Mouse (Mus musculus) neural tube, embryonic 12.5 days (tissue): Measurements from ENCODE around the gene Aspn. TPM values are rescaled to one million over a fixed set of nuclear protein-coding genes. Genes with fewer than 3 reads are reported as not detected.

Source experiments
- ATAC-seq: fragments of 200-750 bp; cut with Nextera tagmentation; 2 replicates; pipeline ENCODE4 v1.8.0; 2017; ENCODE audit warnings: low read depth, mild to moderate bottlenecking, moderate TSS enrichment, moderate library complexity; ENCODE audit not compliant: low FRiP score
- H3K27ac ChIP-seq: fragments of 300-500 bp; sonication (generic); 2 replicates; pipeline ENCODE4 v1.5.1; 2016
- H3K27me3 ChIP-seq: fragments of 300-500 bp; sonication (generic); replicated peaks from 2 replicates; pipeline ENCODE4 v1.6.1; 2016; ENCODE audit warnings: mild to moderate bottlenecking
- H3K36me3 ChIP-seq: fragments of 300-500 bp; sonication (generic); 2 replicates; pipeline ENCODE4 v1.6.1; 2016; ENCODE audit warnings: mild to moderate bottlenecking
- H3K4me1 ChIP-seq: fragments of 300-500 bp; sonication (generic); 2 replicates; pipeline ENCODE4 v1.6.1; 2016
- H3K4me2 ChIP-seq: fragments of 300-500 bp; sonication (generic); replicated peaks from 2 replicates; pipeline ENCODE4 v1.6.1; 2016; ENCODE audit warnings: mild to moderate bottlenecking
- H3K4me3 ChIP-seq: fragments of 300-500 bp; sonication (generic); 2 replicates; pipeline ENCODE4 v1.5.1; 2016
- H3K9ac ChIP-seq: fragments of 300-500 bp; sonication (generic); 2 replicates; pipeline ENCODE4 v1.6.1; 2016; ENCODE audit warnings: mild to moderate bottlenecking
- H3K9me3 ChIP-seq: fragments of 300-500 bp; sonication (generic); 2 replicates; pipeline ENCODE4 v1.6.1; 2016; ENCODE audit warnings: mild to moderate bottlenecking
- WGBS: fragments of 180-500 bp; shearing (Covaris S2); methylation state at CpG from one replicate; pipeline ENCODE4 v1.1.7; 2016; 5-methylcytosine and 5-hydroxymethylcytosine counted together
- polyA plus RNA-seq: library from polyadenylated mRNA; unstranded; fragments of >200 nt; fragmentation: Nextera tagmentation; extraction: Ambion mirVana; gene quantifications from 2 replicates; pipeline ENCODE4 v1.2.1, GENCODE M21; 2016

Gene Aspn
- polyA plus RNA-seq = 0.34 and 0.57 TPM in 2 replicates

DNA sequence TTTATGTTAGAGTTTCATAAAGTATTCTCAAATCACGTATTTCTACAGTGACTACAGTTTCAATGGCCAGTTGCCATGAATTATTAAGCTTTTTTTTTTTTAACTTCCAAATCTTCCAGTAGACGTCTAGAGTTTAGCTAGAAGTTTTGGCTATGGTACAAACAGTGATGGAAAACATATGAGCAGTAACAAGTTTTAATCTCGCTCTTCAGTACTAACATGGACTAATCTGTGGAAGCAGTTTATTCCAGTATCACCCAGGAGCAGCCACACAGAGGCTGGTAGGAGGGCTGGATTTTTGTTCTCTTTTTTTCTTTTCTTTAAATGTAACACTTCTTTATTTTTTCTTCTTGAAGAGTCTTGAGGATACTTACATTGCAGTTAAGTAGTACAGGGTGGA is at the start of gene Aspn:
TSS of gene Aspn (plus strand) at position 165 of the 400 bp plus-strand sequence.
- 88% methylated on average over 3 of the region's 3 CpGs for WGBS
- Histone ChIP-seq H3K27ac (no peak within 1 kb of the TSS), H3K4me2 (no peak within 1 kb of the TSS), H3K4me1 (no peaks in the 10 kb centered on the region), H3K9me3 (no peaks in the 10 kb centered on the region), H3K27me3 (no peaks in the 10 kb centered on the region), H3K9ac (no peak within 1 kb of the TSS), H3K4me3 (no peak within 1 kb of the TSS), H3K36me3 (no peaks in the 10 kb centered on the region)
- no peak for ATAC-seq

DNA sequence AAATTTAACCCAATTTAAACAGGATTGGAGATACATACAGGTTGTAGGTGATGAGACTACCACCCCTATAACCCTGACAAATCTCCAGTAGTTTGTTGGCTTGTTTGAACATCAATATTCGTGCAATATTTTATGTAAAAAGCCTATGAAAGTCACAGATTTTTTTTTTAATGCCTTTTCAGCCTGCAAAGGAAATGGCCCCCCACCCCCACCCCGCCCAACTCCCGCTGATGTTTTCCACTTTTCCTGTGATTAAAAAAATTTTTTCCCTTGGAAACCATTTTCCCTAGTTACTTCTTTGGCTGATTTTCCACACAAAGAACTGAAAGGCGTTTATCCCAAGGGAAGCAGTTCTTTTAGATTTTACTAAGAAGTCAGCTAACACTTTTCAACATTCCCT is 39.7 kb upstream of the Aspn start, which contains the start of gene Ecm2:
TSS of gene Ecm2 (plus strand) at position 301 of the 400 bp plus-strand sequence.
- H3K36me3 ChIP-seq = no peaks in the 10 kb centered on the region
- H3K4me1 ChIP-seq = no peaks in the 10 kb centered on the region
- no peak within 1 kb of the TSS for H3K9ac ChIP-seq
- no peak within 1 kb of the TSS for H3K4me3 ChIP-seq
- no peaks in the 10 kb centered on the region for H3K27me3 ChIP-seq
- no peak for ATAC-seq
- H3K27ac ChIP-seq = no peak within 1 kb of the TSS
- WGBS = 62% methylated on average over 4 of the region's 4 CpGs
- H3K4me2 ChIP-seq = no peak within 1 kb of the TSS
- no peaks in the 10 kb centered on the region for H3K9me3 ChIP-seq

DNA sequence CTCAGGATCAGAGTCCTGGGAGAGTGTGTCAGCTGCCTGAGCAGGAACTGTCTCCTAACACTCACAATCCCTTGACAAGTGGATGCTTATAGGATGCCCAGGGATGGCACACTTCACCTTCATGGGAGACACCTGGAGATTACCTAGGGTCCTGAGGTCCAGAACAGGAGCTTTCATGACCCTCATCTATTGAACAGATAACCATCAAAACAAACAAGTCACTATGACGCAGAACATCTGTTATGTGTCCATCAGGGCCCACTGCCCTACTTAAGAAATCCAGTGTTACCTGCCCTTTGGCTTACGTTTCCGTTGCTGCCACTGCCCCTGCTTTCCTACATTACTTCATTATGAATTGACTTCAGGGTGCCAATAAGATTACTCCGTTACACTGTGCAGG is 38.5 kb upstream of the Aspn start:
- no peak for ATAC-seq
- no peak overlapping the region for H3K27ac ChIP-seq
- H3K4me1 ChIP-seq = no peaks in the 10 kb centered on the region
- no peaks in the 10 kb centered on the region for H3K36me3 ChIP-seq
- WGBS = 97% methylated on average over 4 of the region's 4 CpGs
- H3K9me3 ChIP-seq = no peaks in the 10 kb centered on the region
- H3K4me2 ChIP-seq = no peak overlapping the region
- H3K9ac ChIP-seq = no peak overlapping the region
- H3K4me3 ChIP-seq = no peak overlapping the region
- H3K27me3 ChIP-seq = no peaks in the 10 kb centered on the region

DNA sequence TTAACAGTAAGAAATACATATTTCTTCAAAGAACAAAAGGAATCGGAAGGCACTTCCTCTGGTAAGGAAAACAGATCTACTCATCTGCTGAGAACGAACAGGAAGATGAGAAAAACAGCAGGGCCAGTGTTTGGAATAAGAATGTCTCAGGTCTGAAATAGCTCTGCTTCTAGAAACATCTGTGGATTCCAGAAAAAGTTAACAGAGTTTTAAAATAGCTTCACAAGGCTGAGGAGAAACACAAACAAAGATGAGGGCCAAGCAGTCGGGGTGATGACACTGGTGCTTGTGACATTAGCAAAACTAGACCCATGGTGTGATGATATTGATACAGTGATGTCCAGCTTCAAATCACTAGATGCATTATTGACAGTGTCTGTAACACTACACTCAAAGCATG is 37.1 kb upstream of the Aspn start:
- WGBS = 72% methylated on average over 3 of the region's 3 CpGs
- Histone ChIP-seq H3K4me3 (no peak overlapping the region), H3K27me3 (no peaks in the 10 kb centered on the region), H3K4me1 (no peaks in the 10 kb centered on the region), H3K9ac (no peak overlapping the region), H3K4me2 (no peak overlapping the region), H3K9me3 (no peaks in the 10 kb centered on the region), H3K36me3 (no peaks in the 10 kb centered on the region), H3K27ac (no peak overlapping the region)
- no peak for ATAC-seq

DNA sequence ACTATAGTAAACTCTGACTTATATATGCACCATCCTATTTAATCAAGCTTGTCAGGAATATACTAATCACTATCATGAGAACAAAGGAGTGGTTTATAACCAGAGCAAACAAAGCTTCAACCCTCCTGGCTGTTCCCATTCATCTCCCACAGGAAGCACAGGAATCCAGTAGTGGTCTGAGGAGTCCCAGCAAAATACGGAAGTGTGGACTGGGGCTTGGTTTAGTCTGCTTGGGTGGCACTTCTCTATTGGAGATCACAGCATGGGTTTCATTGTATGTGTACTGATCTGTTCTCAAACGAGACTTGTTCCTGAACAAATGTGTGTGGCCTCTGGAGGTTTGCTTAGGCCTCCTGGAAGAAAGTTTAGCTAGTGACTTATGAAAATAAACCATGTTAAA is 25.5 kb upstream of the Aspn start:
- 33% methylated on average over 2 of the region's 2 CpGs for WGBS
- Histone ChIP-seq H3K4me1 (no peaks in the 10 kb centered on the region), H3K9me3 (no peaks in the 10 kb centered on the region), H3K4me3 (no peak overlapping the region), H3K36me3 (no peaks in the 10 kb centered on the region), H3K4me2 (no peak overlapping the region), H3K9ac (no peak overlapping the region), H3K27me3 (no peaks in the 10 kb centered on the region), H3K27ac (no peak overlapping the region)
- ATAC-seq = no peak

DNA sequence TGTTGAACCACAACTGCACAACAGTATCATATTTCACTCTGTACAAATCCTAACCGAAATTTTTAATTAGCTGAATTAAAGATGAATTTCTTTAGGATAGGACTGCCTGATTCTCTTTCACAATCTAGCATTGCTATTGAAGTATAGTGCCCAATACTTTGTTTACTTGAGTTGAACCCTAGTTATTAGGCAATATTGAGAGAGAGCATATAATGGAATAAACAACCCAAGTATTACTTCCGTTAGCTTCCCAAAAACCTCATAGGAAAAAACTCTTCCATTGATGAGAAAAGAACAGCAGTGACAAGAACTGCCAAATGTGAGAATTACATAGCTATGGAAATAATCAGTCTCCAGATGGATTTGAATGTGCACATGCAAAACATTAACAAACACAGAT is 18.0 kb upstream of the Aspn start:
- no peaks in the 10 kb centered on the region for H3K9me3 ChIP-seq
- H3K4me1 ChIP-seq = no peaks in the 10 kb centered on the region
- H3K27ac ChIP-seq = no peak overlapping the region
- WGBS = 88% methylated on average over 2 of the region's 2 CpGs
- H3K36me3 ChIP-seq = no peaks in the 10 kb centered on the region
- no peak overlapping the region for H3K9ac ChIP-seq
- no peak for ATAC-seq
- H3K4me3 ChIP-seq = no peak overlapping the region
- no peaks in the 10 kb centered on the region for H3K27me3 ChIP-seq
- H3K4me2 ChIP-seq = no peak overlapping the region

DNA sequence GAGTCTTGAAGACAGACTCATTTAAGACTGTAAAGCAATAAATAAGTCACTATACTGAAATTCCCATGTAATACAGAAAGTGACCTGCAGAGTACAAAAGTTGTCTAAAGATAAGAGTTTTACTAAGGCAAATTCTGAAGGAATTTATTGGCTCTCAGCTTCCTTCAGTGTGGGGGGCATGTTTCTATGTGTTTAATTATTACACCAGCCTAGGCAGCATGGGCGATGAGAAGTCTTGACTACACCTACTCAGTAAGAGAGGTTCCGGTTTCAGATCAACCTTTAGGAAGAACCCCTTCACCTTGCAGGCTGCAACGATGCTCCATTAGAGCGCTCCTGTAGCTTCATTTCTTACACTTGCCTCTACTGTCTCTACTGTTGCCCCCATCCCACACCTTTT is 13.6 kb upstream of the Aspn start:
- Histone ChIP-seq H3K4me3 (no peak overlapping the region), H3K9me3 (no peaks in the 10 kb centered on the region), H3K27ac (no peak overlapping the region), H3K9ac (no peak overlapping the region), H3K36me3 (no peaks in the 10 kb centered on the region), H3K4me2 (no peak overlapping the region), H3K4me1 (no peaks in the 10 kb centered on the region), H3K27me3 (no peaks in the 10 kb centered on the region)
- no peak for ATAC-seq
- 96% methylated on average over 4 of the region's 4 CpGs for WGBS

DNA sequence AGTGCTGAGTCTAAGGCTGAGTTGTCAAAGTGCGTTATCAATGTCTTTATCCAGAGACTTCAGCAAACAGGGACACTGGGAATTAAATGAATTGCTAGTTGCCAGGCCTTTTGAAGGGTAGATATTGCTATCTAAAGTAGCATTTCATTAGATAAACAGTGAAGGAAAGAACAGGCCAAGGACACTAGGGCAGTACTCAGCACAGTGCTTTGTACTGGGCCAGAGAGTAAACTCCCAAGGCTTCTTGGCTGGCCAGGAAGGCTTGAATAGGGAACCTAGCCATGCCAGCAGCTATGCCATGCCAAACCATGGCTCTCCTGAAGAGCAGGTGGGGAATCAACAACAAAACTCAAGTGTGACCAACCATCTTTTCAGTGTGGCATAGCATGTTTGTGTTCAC is 7.3 kb upstream of the Aspn start:
- no peaks in the 10 kb centered on the region for H3K4me1 ChIP-seq
- H3K4me3 ChIP-seq = no peak overlapping the region
- H3K9me3 ChIP-seq = no peaks in the 10 kb centered on the region
- WGBS = 96% methylated on average over 1 of the region's 1 CpGs
- H3K27me3 ChIP-seq = no peaks in the 10 kb centered on the region
- H3K4me2 ChIP-seq = no peak overlapping the region
- H3K36me3 ChIP-seq = no peaks in the 10 kb centered on the region
- H3K9ac ChIP-seq = no peak overlapping the region
- ATAC-seq = no peak
- no peak overlapping the region for H3K27ac ChIP-seq

DNA sequence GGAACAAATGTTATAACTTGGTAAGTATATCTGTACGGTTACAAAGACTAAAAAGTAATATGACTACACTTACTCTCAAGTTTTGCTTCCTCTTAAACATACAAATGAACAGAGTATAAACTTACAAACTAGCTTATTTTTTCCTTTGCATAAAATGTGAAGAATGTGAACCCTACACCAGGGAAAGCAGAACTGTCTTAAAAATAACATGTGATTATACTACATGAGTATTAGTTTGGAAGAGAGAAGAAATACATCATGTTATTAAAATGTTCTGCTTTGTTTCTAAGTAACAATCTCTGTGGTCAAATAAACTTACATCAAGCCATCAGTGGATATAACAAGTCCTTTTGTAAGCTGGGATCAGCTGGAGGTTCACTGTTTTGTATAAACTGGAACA is 5.5 kb upstream of the Aspn start:
- no peak overlapping the region for H3K4me2 ChIP-seq
- H3K4me3 ChIP-seq = no peak overlapping the region
- no peaks in the 10 kb centered on the region for H3K36me3 ChIP-seq
- H3K9ac ChIP-seq = no peak overlapping the region
- ATAC-seq = no peak
- no peaks in the 10 kb centered on the region for H3K9me3 ChIP-seq
- 94% methylated on average over 1 of the region's 1 CpGs for WGBS
- H3K27ac ChIP-seq = no peak overlapping the region
- H3K4me1 ChIP-seq = no peaks in the 10 kb centered on the region
- H3K27me3 ChIP-seq = no peaks in the 10 kb centered on the region

DNA sequence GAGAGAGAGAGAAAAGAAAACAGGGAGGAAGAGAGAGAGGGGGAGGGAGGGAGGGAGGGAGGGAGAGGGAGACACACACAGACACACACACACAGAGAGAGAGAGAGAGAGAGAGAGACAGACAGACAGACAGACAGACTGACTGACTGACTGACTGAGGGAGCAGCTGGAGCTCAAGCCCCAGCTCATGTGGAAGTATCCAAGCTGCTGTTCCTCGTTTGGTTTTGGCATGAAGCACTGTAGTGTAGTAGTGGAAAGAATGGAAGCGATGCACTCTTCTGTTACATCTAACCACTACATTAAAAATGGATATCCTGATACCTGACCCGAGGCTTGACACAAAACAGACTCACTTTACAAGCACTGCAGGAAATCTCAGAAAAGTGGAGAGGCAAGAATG is 1.4 kb downstream of the Aspn start:
- H3K9ac ChIP-seq = no peak overlapping the region
- no peak overlapping the region for H3K27ac ChIP-seq
- H3K4me2 ChIP-seq = no peak overlapping the region
- no peak overlapping the region for H3K4me3 ChIP-seq
- no peaks in the 10 kb centered on the region for H3K27me3 ChIP-seq
- WGBS = 79% methylated on average over 3 of the region's 3 CpGs
- ATAC-seq = no peak
- H3K9me3 ChIP-seq = no peaks in the 10 kb centered on the region
- H3K4me1 ChIP-seq = no peaks in the 10 kb centered on the region
- no peaks in the 10 kb centered on the region for H3K36me3 ChIP-seq

DNA sequence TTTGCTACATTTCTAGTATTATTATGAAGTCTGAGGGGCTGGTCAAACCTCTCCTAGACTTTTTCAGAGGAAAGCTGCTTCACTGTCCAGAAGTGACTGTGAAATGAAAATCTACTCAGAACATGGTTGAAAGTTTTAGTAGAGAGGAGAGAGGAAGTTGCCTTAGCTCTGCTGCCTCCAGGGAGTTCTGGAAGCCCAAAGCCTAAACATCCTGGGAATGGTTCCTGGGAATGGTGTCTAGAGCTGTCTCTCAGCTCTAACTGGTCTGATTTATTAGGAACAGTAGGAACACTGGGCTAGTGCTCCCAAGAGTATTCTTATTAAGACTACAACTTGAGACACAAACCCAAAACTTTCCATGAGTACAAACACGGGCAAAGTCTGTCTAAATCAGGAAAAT is 2.3 kb downstream of the Aspn start:
- Histone ChIP-seq H3K9me3 (no peaks in the 10 kb centered on the region), H3K4me3 (no peak overlapping the region), H3K4me2 (no peak overlapping the region), H3K9ac (no peak overlapping the region), H3K27ac (no peak overlapping the region), H3K4me1 (no peaks in the 10 kb centered on the region), H3K27me3 (no peaks in the 10 kb centered on the region), H3K36me3 (no peaks in the 10 kb centered on the region)
- ATAC-seq = no peak
- 78% methylated on average over 1 of the region's 1 CpGs for WGBS

DNA sequence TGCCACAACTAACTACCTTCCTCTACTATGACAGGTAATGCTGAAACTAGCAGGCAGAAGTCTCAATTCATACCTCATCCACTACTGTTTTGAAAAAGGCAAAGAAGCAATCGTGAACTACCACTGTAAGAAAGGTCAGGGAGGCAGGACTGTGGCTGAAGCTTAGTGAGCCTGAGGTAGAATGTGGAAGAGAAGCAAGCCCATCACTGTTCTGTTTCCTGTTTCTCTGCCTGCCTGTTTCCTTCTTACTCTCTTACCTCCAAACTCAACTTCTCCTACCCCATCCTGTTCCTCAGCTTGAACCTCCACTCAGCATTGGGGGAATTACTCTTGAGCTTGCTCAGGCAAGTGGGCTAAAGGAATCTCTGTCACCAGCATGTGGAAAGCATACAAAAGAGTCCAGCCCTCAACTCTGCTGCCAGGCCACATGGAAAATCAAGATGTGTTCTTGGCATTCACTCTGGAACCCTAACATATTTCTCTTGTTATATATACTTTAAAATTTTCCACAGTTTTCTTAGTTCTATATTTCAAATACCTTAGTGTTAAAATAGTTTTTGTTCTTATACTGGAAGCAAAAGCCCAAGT is 3.4 kb downstream of the Aspn start:
- no peak for ATAC-seq
- Histone ChIP-seq H3K36me3 (no peaks in the 10 kb centered on the region), H3K27me3 (no peaks in the 10 kb centered on the region), H3K4me3 (no peak overlapping the region), H3K9me3 (no peaks in the 10 kb centered on the region), H3K4me1 (no peaks in the 10 kb centered on the region), H3K27ac (no peak overlapping the region), H3K9ac (no peak overlapping the region), H3K4me2 (no peak overlapping the region)
- 93% methylated on average over 1 of the region's 1 CpGs for WGBS

DNA sequence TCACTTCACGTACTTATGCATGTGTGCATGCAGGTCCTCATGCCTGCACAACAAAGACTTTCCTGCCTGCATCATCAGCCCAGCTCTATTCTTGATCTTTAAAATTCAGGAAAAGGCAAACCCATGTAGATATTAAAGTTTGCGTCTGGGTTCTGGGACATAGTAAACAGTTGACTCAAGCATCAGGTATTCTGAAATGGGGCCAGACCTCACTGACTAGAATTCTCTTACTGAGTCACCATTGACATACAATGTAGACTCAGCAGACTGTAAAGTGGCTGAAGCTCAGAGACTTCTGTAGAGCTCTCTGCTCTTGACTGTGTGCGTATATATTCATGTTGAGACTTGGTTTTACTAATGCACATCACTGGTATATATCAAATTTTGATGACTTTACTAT is 5.4 kb downstream of the Aspn start:
- Histone ChIP-seq H3K9ac (no peak overlapping the region), H3K9me3 (no peaks in the 10 kb centered on the region)

More for the DNA sequence above, 5.4 kb downstream of the Aspn start:
- whole genome bisulfite sequencing = 96% methylated on average over 3 of the region's 3 CpGs
- Histone ChIP-seq H3K4me3 (no peak overlapping the region), H3K27ac (no peak overlapping the region), H3K27me3 (no peaks in the 10 kb centered on the region), H3K36me3 (no peaks in the 10 kb centered on the region), H3K4me1 (no peaks in the 10 kb centered on the region), H3K4me2 (no peak overlapping the region)
- no peak for ATAC-seq
